In genomic region chr10:93771931-93772465, GRCm38 (mm10) we compare ENCODE assay signal across 9 mouse cellular contexts. TPM values are rescaled to one million over a fixed set of nuclear protein-coding genes. Genes with fewer than 3 reads are reported as not detected.
DNase-seq lines count a peak whose midpoint lies in the region; ATAC-seq and TF ChIP-seq lines count a peak whose summit lies in the region.
"Had no signal": no experiment of that assay in that cellular context is flagged by ENCODE, and none has a peak within 500 bp of the region (broad histone marks: within the 10 kb centered on the region; RNA-seq: fewer than 3 reads in every experiment).

No protein-coding gene starts in this region.

- intact Hi-C loops in gastrocnemius, postnatal 36 days (cut with DNase I), result no loop called here

- no peaks in the 10 kb centered on the region for H3K36me3 ChIP-seq in kidney, embryonic 15.5 days
- H3K36me3 ChIP-seq in hindbrain, postnatal 0 days (ENCODE audit: insufficient read depth, low read length), result no peaks in the 10 kb centered on the region
- no peaks in the 10 kb centered on the region for H3K36me3 ChIP-seq in neural tube, embryonic 13.5 days

- H3K4me1 ChIP-seq in kidney, embryonic 15.5 days, result no peaks in the 10 kb centered on the region
- H3K4me1 ChIP-seq in hindbrain, postnatal 0 days (ENCODE audit: insufficient read depth, low read length), result no peaks in the 10 kb centered on the region
- no peaks in the 10 kb centered on the region; the same call in 1 of the 2 replicates for H3K4me1 ChIP-seq in neural tube, embryonic 13.5 days (replicated peaks)

- no peak overlapping the region for H3K9ac ChIP-seq in kidney, embryonic 15.5 days
- no peak overlapping the region for H3K9ac ChIP-seq in hindbrain, postnatal 0 days (replicated peaks; ENCODE audit: low read length)
- no peak overlapping the region for H3K9ac ChIP-seq in neural tube, embryonic 13.5 days

- WGBS in kidney, embryonic 15.5 days, result 42% methylated on average over 9 of the region's 9 CpGs
- 12% methylated on average over 9 of the region's 9 CpGs for WGBS in hindbrain, postnatal 0 days
- 12% methylated on average over 9 of the region's 9 CpGs for WGBS in neural tube, embryonic 13.5 days

- no peak for ATAC-seq in kidney, embryonic 15.5 days (replicated peaks; ENCODE audit: low FRiP score)
- peak; percentile 92 for ATAC-seq in hindbrain, postnatal 0 days
- ATAC-seq in neural tube, embryonic 13.5 days (ENCODE audit: low read depth), result peak; percentile 90

- H3K4me3 ChIP-seq in kidney, embryonic 15.5 days (replicated peaks), result no peak overlapping the region
- no peak overlapping the region for H3K4me3 ChIP-seq in hindbrain, postnatal 0 days (ENCODE audit: low read length)
- H3K4me3 ChIP-seq in neural tube, embryonic 13.5 days, result no peak overlapping the region

- no peak for TF ChIP-seq CTCF in hindbrain, postnatal 0 days (IDR thresholded peaks at IDR 0.05; ENCODE audit: low read depth)

- no peak overlapping the region for H3K4me2 ChIP-seq in kidney, embryonic 15.5 days
- H3K4me2 ChIP-seq in hindbrain, postnatal 0 days (ENCODE audit: low read depth, low read length), result no peak overlapping the region
- no peak overlapping the region for H3K4me2 ChIP-seq in neural tube, embryonic 13.5 days

- H3K27ac ChIP-seq in kidney, embryonic 15.5 days, result 0 out of 2 replicates have a peak overlapping the region, but pooled peaks have one; percentile 16
- H3K27ac ChIP-seq in hindbrain, postnatal 0 days, result no peak overlapping the region
- no peak overlapping the region for H3K27ac ChIP-seq in neural tube, embryonic 13.5 days (replicated peaks)

- H3K9me3 ChIP-seq in kidney, embryonic 15.5 days (replicated peaks), result no peaks in the 10 kb centered on the region
- H3K9me3 ChIP-seq in hindbrain, postnatal 0 days (ENCODE audit: low read length), result no peaks in the 10 kb centered on the region
- no peaks in the 10 kb centered on the region for H3K9me3 ChIP-seq in neural tube, embryonic 13.5 days

- no peak for DNase-seq in kidney, adult 11 months
- peak; percentile 80 to 85 for DNase-seq in cerebellum, postnatal 10 days
- peak; percentile 81 for DNase-seq in hindbrain, postnatal 0 days (ENCODE audit: low spot score)
- DNase-seq in gastrocnemius, postnatal 36 days, result no peak
- no peak for DNase-seq in MN1 (ENCODE audit: low spot score)
- no peak for DNase-seq in adrenal gland, postnatal 25 days

- no peaks in the 10 kb centered on the region for H3K27me3 ChIP-seq in kidney, embryonic 15.5 days
- H3K27me3 ChIP-seq in hindbrain, postnatal 0 days (ENCODE audit: insufficient read depth, low read length), result no peaks in the 10 kb centered on the region; the same call in 1 of the 2 replicates
- H3K27me3 ChIP-seq in neural tube, embryonic 13.5 days, result peaks cover 44% of the 10 kb centered on the region

RNA-seq across cellular contexts. Expression of gene Usp44, which starts 59.4 kb away (rescaled TPM):
- polyA plus RNA-seq in kidney, embryonic 15.5 days (2015; fragmentation: Nextera tagmentation; extraction: Ambion mirVana), result 0.73 and 1.1 TPM in 2 replicates
- total RNA-seq in hindbrain, postnatal 0 days (2014; rRNA removed), result 0.22 and 0.26 TPM in 2 replicates
- polyA plus RNA-seq in hindbrain, postnatal 0 days (2015; fragmentation: Nextera tagmentation; extraction: Ambion mirVana), result 0.39 and 0.43 TPM in 2 replicates
- polyA plus RNA-seq in neural tube, embryonic 13.5 days (2015; fragmentation: Nextera tagmentation; extraction: Ambion mirVana), result 0.28 and 0.54 TPM in 2 replicates
- total RNA-seq in gastrocnemius, postnatal 36 days (2021), result under 1 TPM; 0.22 to 0.46 TPM
- not detected in 2 replicates for total RNA-seq in adrenal gland, postnatal 25 days (2021)
- total RNA-seq: neutrophil, adult 5-6 weeks had no signal

Comparison
In these comparisons a context has a peak if more than half of its experiments do, and no peak if none do; other contexts are left out.
1. DNase-seq: peak in cerebellum, postnatal 10 days (2 of 2) and hindbrain, postnatal 0 days (single experiment); none in kidney, adult 11 months (single experiment), gastrocnemius, postnatal 36 days (0 of 2), MN1 (single experiment) and adrenal gland, postnatal 25 days (single experiment).